39 mouse cellular contexts compared by ENCODE assay signal in genomic region chr9:67782786-67783185, GRCm38 (mm10). TPM values are rescaled to one million over a fixed set of nuclear protein-coding genes. Genes with fewer than 3 reads are reported as not detected.
"Had no signal": no experiment of that assay in that cellular context is flagged by ENCODE, and none has a peak within 500 bp of the region (broad histone marks: within the 10 kb centered on the region; RNA-seq: fewer than 3 reads in every experiment).

No protein-coding gene starts in this region.

- H3K36me3 ChIP-seq: limb, embryonic 10.5 days; limb, embryonic 12.5 days; limb, embryonic 13.5 days; limb, embryonic 15.5 days; liver, embryonic 12.5 days; liver, embryonic 13.5 days; liver, embryonic 15.5 days; lung, embryonic 15.5 days; midbrain, embryonic 10.5 days; midbrain, embryonic 12.5 days; midbrain, embryonic 13.5 days; midbrain, embryonic 15.5 days had no signal

- H3K4me3 ChIP-seq: left cerebral cortex, adult 2 months; limb, embryonic 10.5 days; limb, embryonic 12.5 days; limb, embryonic 13.5 days; limb, embryonic 15.5 days; liver, embryonic 12.5 days; liver, embryonic 13.5 days; liver, embryonic 15.5 days; lung, embryonic 15.5 days; megakaryocyte, embryonic 14.5 days; midbrain, embryonic 10.5 days; midbrain, embryonic 12.5 days; midbrain, embryonic 13.5 days; midbrain, embryonic 15.5 days; myocyte had no signal

- ATAC-seq: liver, embryonic 12.5 days; liver, postnatal 0 days; lung, postnatal 0 days; midbrain, embryonic 13.5 days; midbrain, embryonic 15.5 days; midbrain, embryonic 16.5 days had no signal

- H3K4me1 ChIP-seq: liver, embryonic 12.5 days; liver, embryonic 13.5 days; liver, embryonic 15.5 days; megakaryocyte, embryonic 14.5 days; midbrain, embryonic 10.5 days; midbrain, embryonic 12.5 days; midbrain, embryonic 13.5 days had no signal

- DNase-seq: left cerebral cortex, postnatal 4 days; liver; liver, embryonic 13.5 days; liver, postnatal 0 days; lung, adult 2 months; lung, embryonic 14.5 days; lung, postnatal 10 days; lung, postnatal 14 days; lung, postnatal 36 days; lung, postnatal 4 days; midbrain, embryonic 14.5 days had no signal

- H3K27ac ChIP-seq: left cerebral cortex, adult 2 months; limb, embryonic 10.5 days; limb, embryonic 12.5 days; limb, embryonic 13.5 days; limb, embryonic 15.5 days; liver, embryonic 12.5 days; liver, embryonic 13.5 days; liver, embryonic 14.5 days; liver, embryonic 15.5 days; lung, embryonic 15.5 days; macrophage; midbrain, embryonic 10.5 days; midbrain, embryonic 12.5 days; midbrain, embryonic 13.5 days; midbrain, embryonic 15.5 days had no signal

- H3K27me3 ChIP-seq: limb, embryonic 13.5 days; limb, embryonic 15.5 days; lung, embryonic 15.5 days; midbrain, embryonic 12.5 days; midbrain, embryonic 13.5 days; midbrain, embryonic 15.5 days had no signal

RNA-seq across cellular contexts. Expression of gene C2cd4b, which starts 23.5 kb away (rescaled TPM):
- total RNA-seq: liver, adult 2 months; megakaryocyte progenitor cell, adult 5-6 weeks; megakaryocyte, adult 5-6 weeks; megakaryocyte-erythroid progenitor cell, adult 5-6 weeks; monocyte, adult 5-6 weeks had no signal
- polyA plus RNA-seq: limb, embryonic 11.5 days; liver, adult 2 months; liver, embryonic 11.5 days; liver, embryonic 13.5 days; liver, embryonic 14.5 days; liver, embryonic 15.5 days; liver, embryonic 16.5 days; liver, postnatal 0 days; macrophage; midbrain, embryonic 10.5 days; midbrain, embryonic 11.5 days; myocyte had no signal

RNA-seq across cellular contexts. Expression of gene C2cd4a, which starts 49.3 kb away (rescaled TPM):
- total RNA-seq: left cerebral cortex, postnatal 25 days; left cerebral cortex, postnatal 4 days; liver, adult 2 months; megakaryocyte progenitor cell, adult 5-6 weeks; megakaryocyte, adult 5-6 weeks; megakaryocyte-erythroid progenitor cell, adult 5-6 weeks; monocyte, adult 5-6 weeks had no signal
- polyA plus RNA-seq: macrophage; midbrain, embryonic 10.5 days; midbrain, embryonic 11.5 days; myocyte had no signal
